Mouse (Mus musculus) fibroblast of lung, adult 2 months (primary cell): ENCODE data around the gene 2610028H24Rik.

Experiments used
- DNase-seq: peaks from one replicate; pipeline ENCODE4 v3.0.0-alpha.2; 2011; ENCODE audit warnings: low read depth

2610028H24Rik gene

GRCm38 (mm10) chr10:76489205-76489604 is 40.3 kb downstream of the 2610028H24Rik start:
- no peak for DNase-seq

GRCm38 (mm10) chr10:76493527-76493926 is 44.6 kb downstream of the 2610028H24Rik start:
- no peak for DNase-seq

- DNase-seq, result no peak
These were observed 46.6 kb downstream of the 2610028H24Rik start for GRCm38 (mm10) chr10:76495501-76495900.

GRCm38 (mm10) chr10:76496366-76496765 is 47.5 kb downstream of the 2610028H24Rik start:
- no peak for DNase-seq

GRCm38 (mm10) chr10:76497522-76497921 is 48.6 kb downstream of the 2610028H24Rik start:
- no peak for DNase-seq

- no peak for DNase-seq
These were observed 55.5 kb downstream of the 2610028H24Rik start for GRCm38 (mm10) chr10:76504271-76504943.

- DNase-seq, result no peak
These were observed 57.0 kb downstream of the 2610028H24Rik start for GRCm38 (mm10) chr10:76505865-76506264.
